Mouse (Mus musculus): ENCODE data around the gene Cpsf7.

The Cpsf7 gene

GRCm38 (mm10) chr19:10530082-10530481, 5.0 kb downstream of the Cpsf7 start:
- POLR2A ChIA-PET: interaction anchor here in 3 of 4 experiments (0.5 to 2.6 kb wide), 10 partner anchors 9 to 189 kb away, joined by 3 to 15 read pairs (median 4); partner anchors contain the start of gene Ddb1 (in 1 of the 3)

GRCm38 (mm10) chr19:10539454-10539853, 14.4 kb downstream of the Cpsf7 start:
- ChIA-PET POLR2A (interaction anchor here in 2 of 4 experiments (0.6 to 6.4 kb wide), 12 partner anchors 9 to 557 kb away, joined by 3 to 29 read pairs (median 4); partner anchors contain the start of genes Cpsf7 (in 2 of the 2), Ddb1 (in 2 of the 2), Sdhaf2 (in 2 of the 2) and Tkfc (in 1 of the 2)), CTCF (interaction anchor here in 2 of 4 experiments (0.7 to 1.7 kb wide), 7 partner anchors 9 to 170 kb away, joined by 3 to 4 read pairs (median 3); partner anchors contain the start of genes Cpsf7 (in 1 of the 2) and Sdhaf2 (in 1 of the 2))

More at GRCm38 (mm10) chr19:10530082-10530481, 5.0 kb downstream of the Cpsf7 start:
- CTCF ChIA-PET: interaction anchor here in 3 of 4 experiments (0.5 to 1.9 kb wide), 17 partner anchors 9 to 449 kb away, joined by 3 to 7 read pairs (median 3); partner anchors contain the start of genes Cyb561a3 (in 1 of the 3) and Ddb1 (in 1 of the 3)

GRCm38 (mm10) chr19:10555624-10556510, 30.8 kb downstream of the Cpsf7 start, which contains the start of gene Tmem216:
Gene Tmem216, minus strand, starts transcription at chr19:10556238.
- POLR2A ChIA-PET: interaction anchor here in 3 of 4 experiments (0.7 to 3.2 kb wide), 21 partner anchors 8 to 417 kb away, joined by 3 to 18 read pairs (median 5); partner anchors contain the start of genes Cpsf7 (in 2 of the 3), Cyb561a3 (in 2 of the 3), Ddb1 (in 2 of the 3) and Sdhaf2 (in 2 of the 3)
- CTCF ChIA-PET: interaction anchor here in 2 of 4 experiments (1.1 to 2.1 kb wide), 2 partner anchors 21 to 54 kb away, joined by 3 to 9 read pairs; partner anchors contain the start of genes Cyb561a3 (in 1 of the 2) and Tmem138 (in 1 of the 2)

- ChIA-PET CTCF (interaction anchor here in 1 of 4 experiments (2.1 kb wide), 1 partner anchor 20 kb away, joined by 9 read pairs; the partner anchor contains the start of genes Cyb561a3 and Tmem138), POLR2A (interaction anchor here in 2 of 4 experiments (0.6 to 2.9 kb wide), 4 partner anchors 13 to 416 kb away, joined by 3 to 18 read pairs (median 8); partner anchors contain the start of genes Cpsf7 (in 1 of the 2) and Sdhaf2 (in 1 of the 2))
Observed at GRCm38 (mm10) chr19:10557001-10557400, 31.9 kb downstream of the Cpsf7 start.

- CTCF ChIA-PET: interaction anchor here in 3 of 4 experiments (0.7 to 2.1 kb wide), 4 partner anchors 19 to 497 kb away, joined by 5 to 9 read pairs (median 8); partner anchors contain the start of genes Cyb561a3 (in 1 of the 3) and Tmem138 (in 1 of the 3)
- POLR2A ChIA-PET: interaction anchor here in 2 of 4 experiments (0.6 to 2.9 kb wide), 4 partner anchors 12 to 416 kb away, joined by 3 to 18 read pairs (median 4); no protein-coding TSS in a partner anchor
Observed at GRCm38 (mm10) chr19:10557430-10557829, 32.4 kb downstream of the Cpsf7 start.

GRCm38 (mm10) chr19:10557837-10558375, 32.8 kb downstream of the Cpsf7 start:
- ChIA-PET CTCF (interaction anchor here in 3 of 4 experiments (0.6 to 2.1 kb wide), 7 partner anchors 19 to 498 kb away, joined by 3 to 9 read pairs (median 5); partner anchors contain the start of genes Cyb561a3 (in 1 of the 3) and Tmem138 (in 1 of the 3)), POLR2A (interaction anchor here in 1 of 4 experiments (0.6 to 0.7 kb wide), 2 partner anchors 14 to 20 kb away, joined by 3 to 4 read pairs; no protein-coding TSS in a partner anchor)

GRCm38 (mm10) chr19:10560108-10560507, 35.0 kb downstream of the Cpsf7 start:
- ChIA-PET CTCF (no interaction called here), POLR2A (interaction anchor here in 1 of 4 experiments (0.7 to 1.7 kb wide), 2 partner anchors 28 to 46 kb away, joined by 3 to 5 read pairs; partner anchors contain the start of genes Ddb1 and Tkfc)

- ChIA-PET CTCF (interaction anchor here in 2 of 4 experiments (0.6 to 1.3 kb wide), 8 partner anchors 16 to 418 kb away, joined by 3 to 6 read pairs (median 3); partner anchors contain the start of genes Cyb561a3 (in 1 of the 2) and Tmem138 (in 1 of the 2)), POLR2A (interaction anchor here in 3 of 4 experiments (0.6 to 2.0 kb wide), 11 partner anchors 10 to 140 kb away, joined by 3 to 14 read pairs (median 4); partner anchors contain the start of genes Cyb561a3 (in 2 of the 3), Ddb1 (in 2 of the 3) and Tmem138 (in 2 of the 3))
Observed at GRCm38 (mm10) chr19:10561558-10562314, 36.7 kb downstream of the Cpsf7 start.

GRCm38 (mm10) chr19:10562351-10562750, 37.3 kb downstream of the Cpsf7 start:
- CTCF ChIA-PET: no interaction called here
- POLR2A ChIA-PET: interaction anchor here in 2 of 4 experiments (1.1 to 2.0 kb wide), 3 partner anchors 15 to 70 kb away, joined by 3 to 14 read pairs (median 5); partner anchors contain the start of genes Cyb561a3 (in 1 of the 2), Ddb1 (in 1 of the 2) and Tmem138 (in 1 of the 2)

GRCm38 (mm10) chr19:10564278-10564677, 39.2 kb downstream of the Cpsf7 start:
- POLR2A ChIA-PET: interaction anchor here in 3 of 4 experiments (0.6 to 2.8 kb wide), 13 partner anchors 9 to 55 kb away, joined by 3 to 10 read pairs (median 4); partner anchors contain the start of genes Cyb561a3 (in 2 of the 3), Ddb1 (in 2 of the 3), Tmem138 (in 2 of the 3) and Tkfc (in 1 of the 3)
- CTCF ChIA-PET: interaction anchor here in 1 of 4 experiments (1.1 to 1.7 kb wide), 3 partner anchors 12 to 419 kb away, joined by 3 to 4 read pairs (median 3); partner anchors contain the start of gene Cyb561a3

GRCm38 (mm10) chr19:10565217-10565616, 40.2 kb downstream of the Cpsf7 start:
- POLR2A ChIA-PET: interaction anchor here in 3 of 4 experiments (0.7 to 4.3 kb wide), 7 partner anchors 10 to 284 kb away, joined by 3 to 19 read pairs (median 9); partner anchors contain the start of genes Cyb561a3 (in 3 of the 3), Tmem138 (in 3 of the 3), Ddb1 (in 1 of the 3) and Tkfc (in 1 of the 3)
- CTCF ChIA-PET: interaction anchor here in 2 of 4 experiments (0.6 to 1.7 kb wide), 2 partner anchors 26 to 37 kb away, joined by 4 to 7 read pairs; no protein-coding TSS in a partner anchor

- ChIA-PET POLR2A (interaction anchor here in 2 of 4 experiments (1.1 to 2.4 kb wide), 2 partner anchors 7 to 13 kb away, joined by 3 to 9 read pairs; partner anchors contain the start of genes Cyb561a3 (in 1 of the 2) and Tmem138 (in 1 of the 2)), CTCF (no interaction called here)
Observed at GRCm38 (mm10) chr19:10569627-10570026, 44.6 kb downstream of the Cpsf7 start.

- CTCF ChIA-PET: interaction anchor here (0.6 to 1.8 kb wide), 18 partner anchors 10 to 132 kb away, joined by 3 to 9 read pairs (median 3); partner anchors contain the start of genes Ddb1 (in 2 of the 4), Tkfc (in 2 of the 4), Cpsf7 (in 1 of the 4) and Sdhaf2 (in 1 of the 4)
- POLR2A ChIA-PET: interaction anchor here in 3 of 4 experiments (0.5 to 9.1 kb wide), 61 partner anchors 8 to 1388 kb away, joined by 3 to 106 read pairs (median 4); partner anchors contain the start of genes Cpsf7 (in 3 of the 3), Ddb1 (in 3 of the 3), Sdhaf2 (in 3 of the 3) and Tkfc (in 3 of the 3)
Observed at GRCm38 (mm10) chr19:10576690-10577561, 51.9 kb downstream of the Cpsf7 start, which contains the start of the genes Cyb561a3 and Tmem138. Gene Cyb561a3, plus strand, starts transcription at chr19:10577172. Gene Tmem138, minus strand, starts transcription at chr19:10577362.

GRCm38 (mm10) chr19:10580102-10580501, 55.0 kb downstream of the Cpsf7 start:
- POLR2A ChIA-PET: interaction anchor here in 3 of 4 experiments (0.7 to 9.1 kb wide), 13 partner anchors 8 to 313 kb away, joined by 3 to 106 read pairs (median 3); partner anchors contain the start of genes Ddb1 (in 2 of the 3), Tkfc (in 2 of the 3) and Sdhaf2 (in 1 of the 3)
- CTCF ChIA-PET: interaction anchor here in 1 of 4 experiments (1.2 kb wide), 1 partner anchor 18 kb away, joined by 4 read pairs; no protein-coding TSS in a partner anchor

Measured in embryonic stem cell, embryonic (primary cell).